Mouse (Mus musculus): Measurements from ENCODE around the gene Dab1. TPM values are rescaled to one million over a fixed set of nuclear protein-coding genes. Genes with fewer than 3 reads are reported as not detected.

Dab1 gene
- polyA plus RNA-seq, 1 experiment, result 35.8 TPM

DNA sequence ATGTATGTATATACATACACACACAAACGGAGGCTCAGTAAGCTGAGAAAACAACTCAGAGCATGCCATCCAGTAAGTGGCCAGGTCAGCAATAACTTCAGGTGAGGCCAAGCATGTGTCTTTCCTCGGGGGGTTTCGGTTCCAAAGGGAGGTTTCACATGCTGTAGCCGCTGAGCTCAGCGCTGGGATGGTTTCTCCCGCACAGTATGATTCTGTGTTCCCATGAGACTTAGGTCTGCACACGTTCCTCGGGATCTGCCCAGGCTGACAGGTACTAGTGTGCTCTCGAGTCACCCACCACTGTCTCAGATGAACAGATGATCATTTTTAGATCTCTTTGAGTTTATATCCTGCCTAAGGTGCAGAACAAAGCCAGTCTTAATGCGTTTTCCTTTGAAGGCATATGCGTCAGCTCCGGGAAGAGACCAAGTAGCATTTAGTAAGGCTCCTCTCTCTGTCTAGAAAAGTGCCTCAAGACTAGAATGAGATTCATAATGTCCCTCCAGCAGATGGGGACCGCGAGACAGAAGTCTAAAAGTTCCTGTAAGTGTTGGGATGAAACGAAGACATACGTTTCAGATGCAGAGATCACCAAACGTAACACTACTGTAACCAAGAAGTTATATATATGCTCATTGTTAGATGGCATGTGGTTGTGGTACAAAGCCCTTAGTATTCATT lies 932.4 kb downstream of the Dab1 start:
- H3K4me3 ChIP-seq (replicated peaks; ENCODE audit: insufficient read depth, low read depth, low read length), result no peak overlapping the region
- no peaks in the 10 kb centered on the region for H3K27me3 ChIP-seq (ENCODE audit: control insufficient read depth, insufficient read depth, low read length)
- TF ChIP-seq POLR2A (IDR thresholded peaks at IDR 0.05; ENCODE audit: borderline replicate concordance, insufficient read depth, low read length), result no peak
- TF ChIP-seq CTCF (IDR thresholded peaks at IDR 0.05; ENCODE audit: borderline replicate concordance, insufficient read depth, low read depth, low read length), result no peak
- no peak overlapping the region for H3K27ac ChIP-seq (ENCODE audit: insufficient read depth, low read length)
- WGBS, result 93% methylated on average over 17 of the region's 17 CpGs
- peaks cover 2% of the 10 kb centered on the region for H3K4me1 ChIP-seq (ENCODE audit: control insufficient read depth, insufficient read depth, low read length)
- no peak for DNase-seq

DNA sequence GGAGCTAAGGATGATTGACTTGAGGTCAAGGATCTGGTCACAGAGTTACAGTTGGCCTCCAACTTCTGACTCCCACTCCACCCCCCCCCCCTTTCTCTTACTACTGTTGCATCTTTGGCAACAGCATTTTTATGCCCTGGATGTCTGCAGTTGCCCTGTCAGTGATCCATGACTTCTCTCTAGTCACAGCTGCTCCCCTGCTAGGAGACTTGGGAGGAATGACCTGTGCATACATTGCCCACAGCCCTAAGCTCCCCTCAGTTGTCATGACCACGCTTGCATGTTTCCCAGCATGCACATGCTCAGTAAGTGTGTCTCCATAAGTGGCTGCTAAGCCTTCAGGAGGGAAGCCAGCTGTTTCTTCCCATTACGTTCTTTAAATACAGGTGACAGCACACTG lies 936.2 kb downstream of the Dab1 start:
- no peaks in the 10 kb centered on the region for H3K27me3 ChIP-seq (ENCODE audit: control insufficient read depth, insufficient read depth, low read length)
- H3K4me1 ChIP-seq (ENCODE audit: control insufficient read depth, insufficient read depth, low read length), result peaks cover 2% of the 10 kb centered on the region
- DNase-seq, result no peak
- no peak overlapping the region for H3K27ac ChIP-seq (ENCODE audit: insufficient read depth, low read length)
- TF ChIP-seq CTCF (IDR thresholded peaks at IDR 0.05; ENCODE audit: borderline replicate concordance, insufficient read depth, low read depth, low read length), result no peak
- no peak for TF ChIP-seq POLR2A (IDR thresholded peaks at IDR 0.05; ENCODE audit: borderline replicate concordance, insufficient read depth, low read length)
- WGBS, result 80% methylated on average over 2 of the region's 2 CpGs
- no peak overlapping the region for H3K4me3 ChIP-seq (replicated peaks; ENCODE audit: insufficient read depth, low read depth, low read length)

DNA sequence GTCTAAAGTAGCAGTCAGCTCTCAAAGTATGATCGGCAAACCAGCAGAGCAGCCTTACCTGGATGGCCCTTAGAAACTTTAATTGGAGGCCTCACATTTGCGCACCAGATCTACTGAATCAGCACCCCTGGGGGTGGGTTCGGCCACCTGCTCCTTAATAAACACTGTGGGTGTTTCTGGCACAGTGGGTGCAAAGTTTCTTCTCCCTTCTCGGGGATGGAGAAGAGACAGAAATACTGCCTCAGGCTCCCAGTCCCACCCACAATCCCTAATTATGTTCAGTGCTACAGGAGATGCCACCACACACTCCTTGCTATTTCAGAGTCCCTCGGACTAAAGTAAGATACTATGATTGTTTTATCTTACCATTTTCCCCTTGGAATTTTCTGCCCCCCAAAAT lies 944.4 kb downstream of the Dab1 start:
- no peak for DNase-seq
- Histone ChIP-seq H3K4me1 (ENCODE audit: control insufficient read depth, insufficient read depth, low read length) (peaks cover 13% of the 10 kb centered on the region), H3K4me3 (replicated peaks; ENCODE audit: insufficient read depth, low read depth, low read length) (no peak overlapping the region), H3K27ac (ENCODE audit: insufficient read depth, low read length) (no peak overlapping the region), H3K27me3 (ENCODE audit: control insufficient read depth, insufficient read depth, low read length) (no peaks in the 10 kb centered on the region)
- TF ChIP-seq POLR2A (IDR thresholded peaks at IDR 0.05; ENCODE audit: borderline replicate concordance, insufficient read depth, low read length) (no peak), CTCF (IDR thresholded peaks at IDR 0.05; ENCODE audit: borderline replicate concordance, insufficient read depth, low read depth, low read length) (no peak)
- WGBS, result 53% methylated on average over 5 of the region's 5 CpGs

DNA sequence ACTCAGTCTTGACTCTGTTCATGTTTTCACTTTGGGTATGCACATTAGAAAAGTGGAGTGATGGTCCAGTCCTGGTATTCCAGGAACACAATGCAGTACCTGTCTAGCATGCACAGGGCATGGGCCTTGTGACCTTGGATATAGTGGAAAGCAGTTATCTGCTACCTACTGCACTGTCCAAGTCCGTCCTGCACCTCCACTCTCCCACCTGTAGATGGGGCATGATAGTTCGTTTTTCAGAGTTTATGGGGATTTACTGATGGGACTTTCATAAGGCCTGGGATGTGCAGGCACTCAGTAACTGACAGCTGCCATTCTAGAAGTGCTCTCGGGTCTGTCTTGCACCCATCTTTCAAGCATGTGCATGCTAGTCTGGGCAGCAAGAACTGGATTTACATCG lies 951.4 kb downstream of the Dab1 start:
- DNase-seq, result no peak
- Histone ChIP-seq H3K4me3 (replicated peaks; ENCODE audit: insufficient read depth, low read depth, low read length) (no peak overlapping the region), H3K4me1 (ENCODE audit: control insufficient read depth, insufficient read depth, low read length) (no peaks in the 10 kb centered on the region), H3K27ac (ENCODE audit: insufficient read depth, low read length) (no peak overlapping the region), H3K27me3 (ENCODE audit: control insufficient read depth, insufficient read depth, low read length) (no peaks in the 10 kb centered on the region)
- 74% methylated on average over 4 of the region's 4 CpGs for WGBS
- TF ChIP-seq POLR2A (IDR thresholded peaks at IDR 0.05; ENCODE audit: borderline replicate concordance, insufficient read depth, low read length), result no peak

DNA sequence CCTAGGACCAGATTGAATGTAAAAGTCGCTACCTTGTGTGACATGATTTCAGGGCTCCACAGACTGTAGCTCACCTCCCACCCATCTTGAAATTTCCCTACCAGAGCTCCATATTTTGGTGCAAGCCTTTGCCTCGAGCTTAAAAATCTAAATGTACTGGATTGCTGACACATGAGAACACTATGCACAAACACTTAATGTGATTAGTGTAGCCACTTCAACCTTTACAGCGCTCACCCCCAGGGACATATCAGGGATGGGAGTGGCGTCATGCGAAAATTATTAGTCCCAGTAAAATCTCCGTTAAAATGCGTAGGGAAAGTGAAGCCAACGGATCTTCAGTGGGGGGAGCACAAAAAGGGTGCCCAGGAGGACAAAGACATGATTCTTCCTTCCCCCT lies 953.3 kb downstream of the Dab1 start:
- 85% methylated on average over 8 of the region's 8 CpGs for WGBS
- Histone ChIP-seq H3K27me3 (ENCODE audit: control insufficient read depth, insufficient read depth, low read length) (no peaks in the 10 kb centered on the region), H3K4me3 (replicated peaks; ENCODE audit: insufficient read depth, low read depth, low read length) (no peak overlapping the region), H3K4me1 (ENCODE audit: control insufficient read depth, insufficient read depth, low read length) (no peaks in the 10 kb centered on the region), H3K27ac (ENCODE audit: insufficient read depth, low read length) (no peak overlapping the region)
- no peak for DNase-seq
- TF ChIP-seq CTCF (IDR thresholded peaks at IDR 0.05; ENCODE audit: borderline replicate concordance, insufficient read depth, low read depth, low read length) (no peak), POLR2A (IDR thresholded peaks at IDR 0.05; ENCODE audit: borderline replicate concordance, insufficient read depth, low read length) (no peak)

DNA sequence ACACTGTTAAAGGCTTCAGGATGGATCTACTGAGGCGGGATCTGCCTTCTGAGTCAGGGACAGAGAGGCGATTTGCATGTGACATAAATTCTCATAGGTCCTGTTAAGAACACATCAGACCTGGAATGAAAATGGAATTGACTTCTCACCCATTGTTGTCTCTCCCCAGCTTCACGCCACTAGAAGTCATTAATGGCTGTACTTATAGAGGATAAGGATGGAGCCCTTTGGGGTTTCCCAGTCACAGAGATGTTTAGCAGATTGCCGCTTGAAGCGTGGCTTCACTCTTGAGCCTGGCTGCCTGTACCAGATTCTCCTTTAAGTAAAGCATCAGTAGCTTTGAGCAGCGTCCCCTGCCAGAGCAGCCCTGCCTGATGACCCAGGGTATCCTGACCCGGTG lies 954.3 kb downstream of the Dab1 start:
- H3K4me1 ChIP-seq (ENCODE audit: control insufficient read depth, insufficient read depth, low read length), result no peaks in the 10 kb centered on the region
- H3K27me3 ChIP-seq (ENCODE audit: control insufficient read depth, insufficient read depth, low read length), result no peaks in the 10 kb centered on the region
- WGBS, result 89% methylated on average over 7 of the region's 7 CpGs
- no peak for TF ChIP-seq CTCF (IDR thresholded peaks at IDR 0.05; ENCODE audit: borderline replicate concordance, insufficient read depth, low read depth, low read length)
- no peak for TF ChIP-seq POLR2A (IDR thresholded peaks at IDR 0.05; ENCODE audit: borderline replicate concordance, insufficient read depth, low read length)
- no peak overlapping the region for H3K27ac ChIP-seq (ENCODE audit: insufficient read depth, low read length)
- no peak for DNase-seq
- no peak overlapping the region for H3K4me3 ChIP-seq (replicated peaks; ENCODE audit: insufficient read depth, low read depth, low read length)

DNA sequence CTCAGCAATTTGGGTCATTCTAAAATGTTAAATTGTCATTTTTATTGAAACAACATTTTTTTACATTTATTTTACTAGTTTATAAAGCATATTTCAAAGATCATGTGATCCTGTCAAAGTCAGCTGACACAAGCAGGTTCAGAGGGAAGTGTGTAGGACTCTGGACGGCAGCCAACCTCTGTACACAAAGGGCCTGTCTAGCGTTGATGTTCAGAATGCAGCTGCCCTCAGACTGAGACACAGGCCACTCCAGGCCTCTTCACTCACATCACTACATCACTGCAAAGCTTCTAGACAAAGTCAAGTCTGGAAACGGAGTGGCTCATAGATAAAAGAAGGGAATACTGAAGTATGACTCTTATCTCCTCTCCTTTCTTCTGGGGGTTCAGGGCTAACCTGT lies 959.2 kb downstream of the Dab1 start:
- TF ChIP-seq CTCF (IDR thresholded peaks at IDR 0.05; ENCODE audit: borderline replicate concordance, insufficient read depth, low read depth, low read length) (no peak), POLR2A (IDR thresholded peaks at IDR 0.05; ENCODE audit: borderline replicate concordance, insufficient read depth, low read length) (no peak)
- peak in 1 of 2 experiments; percentile 34 for DNase-seq
- WGBS, result 51% methylated on average over 3 of the region's 3 CpGs
- no peak overlapping the region for H3K27ac ChIP-seq (ENCODE audit: insufficient read depth, low read length)
- H3K4me1 ChIP-seq (ENCODE audit: control insufficient read depth, insufficient read depth, low read length), result peaks cover 20% of the 10 kb centered on the region
- H3K27me3 ChIP-seq (ENCODE audit: control insufficient read depth, insufficient read depth, low read length), result no peaks in the 10 kb centered on the region
- no peak overlapping the region for H3K4me3 ChIP-seq (replicated peaks; ENCODE audit: insufficient read depth, low read depth, low read length)

DNA sequence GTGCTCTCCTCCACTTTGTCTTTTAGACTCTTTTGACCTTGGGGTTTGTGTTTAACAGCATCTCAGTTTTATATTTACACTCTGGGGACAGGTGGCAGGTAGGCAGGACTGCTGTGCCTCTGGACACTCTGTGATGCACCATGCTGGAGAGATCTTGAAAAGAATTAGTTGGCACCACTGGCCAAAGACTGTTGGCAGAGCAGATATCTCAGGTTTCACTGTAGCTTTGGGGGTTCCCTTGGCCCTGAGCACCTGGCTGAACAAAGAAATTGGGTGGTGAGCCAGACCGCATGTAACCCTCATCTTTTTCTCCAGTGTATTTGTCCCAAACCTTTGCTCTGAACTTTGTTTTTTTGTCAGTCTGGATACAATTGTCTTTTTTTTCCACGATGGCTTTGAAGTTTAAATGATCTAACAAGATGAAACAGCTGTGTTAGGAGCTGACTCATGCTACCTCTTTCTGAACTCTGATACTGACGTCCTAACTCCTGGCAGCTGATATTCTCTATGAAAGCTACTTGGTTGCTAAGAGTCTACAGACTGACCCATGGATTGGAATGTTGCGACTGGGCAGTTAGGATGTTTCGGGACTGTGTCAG lies 960.9 kb downstream of the Dab1 start:
- no peak for TF ChIP-seq CTCF (IDR thresholded peaks at IDR 0.05; ENCODE audit: borderline replicate concordance, insufficient read depth, low read depth, low read length)
- Histone ChIP-seq H3K4me1 (ENCODE audit: control insufficient read depth, insufficient read depth, low read length) (peaks cover 20% of the 10 kb centered on the region), H3K4me3 (replicated peaks; ENCODE audit: insufficient read depth, low read depth, low read length) (no peak overlapping the region), H3K27ac (ENCODE audit: insufficient read depth, low read length) (no peak overlapping the region), H3K27me3 (ENCODE audit: control insufficient read depth, insufficient read depth, low read length) (no peaks in the 10 kb centered on the region)
- 74% methylated on average over 5 of the region's 5 CpGs for WGBS
- peak; percentile 30 to 54 for DNase-seq
